Mouse (Mus musculus): Measurements from ENCODE around the gene Zbtb7b. TPM values are rescaled to one million over a fixed set of nuclear protein-coding genes. Genes with fewer than 3 reads are reported as not detected.

Zbtb7b gene
- total and polyA plus RNA-seq, 3 experiments = 11.9 to 34.2 (median 27.6) TPM

- in situ Hi-C loops (cut with MboI; ENCODE audit: low pct_ligation_motif_present, low pct_unique_long_range_greater_than_20kb, low sequenced_read_pairs) (no loop called here), dilution Hi-C loops (cut with MboI; ENCODE audit: extremely low pct_ligation_motif_present, extremely low pct_unique_long_range_greater_than_20kb, low sequenced_read_pairs) (no loop called here)
- H3K27ac ChIP-seq (ENCODE audit: insufficient read depth, low read depth) = peak overlapping the region; percentile 99
- peaks cover 6 to 49% of the 10 kb centered on the region in 2 experiments for H3K4me1 ChIP-seq (ENCODE audit: control insufficient read depth in 1 of 2, insufficient read depth in 2 of 2)
- TF ChIP-seq PAX5 (IDR thresholded peaks at IDR 0.05; ENCODE audit: low read length) = no peak
- TF ChIP-seq JUND (conservative IDR thresholded peaks at IDR 0.05; ENCODE audit: low read depth, low read length) = no peak
- peak; percentile 27; the same call in 1 of the 2 replicates for TF ChIP-seq ZMIZ1 (IDR thresholded peaks at IDR 0.05; ENCODE audit: low read depth, low read length)
- TF ChIP-seq MAFK (IDR thresholded peaks at IDR 0.05; ENCODE audit: insufficient replicate concordance, low read length) = no peak
- TF ChIP-seq NRF1 (IDR thresholded peaks at IDR 0.05; ENCODE audit: low read depth, low read length) = no peak
- TF ChIP-seq MAX (IDR thresholded peaks at IDR 0.05; ENCODE audit: low read length) = no peak
- no peak for TF ChIP-seq IRF4 (IDR thresholded peaks at IDR 0.05; ENCODE audit: low read depth, low read length)
- no peak for TF ChIP-seq POLR2A (IDR thresholded peaks at IDR 0.05; ENCODE audit: low read depth, low read length)
- TF ChIP-seq TCF12 (IDR thresholded peaks at IDR 0.05; ENCODE audit: low read depth, low read length) = 0 out of 2 replicates have a peak, but pooled peaks have one; percentile 4
- no peak for TF ChIP-seq ETS1 (conservative IDR thresholded peaks at IDR 0.05; ENCODE audit: low read depth, low read length)
- TF ChIP-seq CTCF (conservative IDR thresholded peaks at IDR 0.05 in 1 of 2, IDR thresholded peaks at IDR 0.05 in 1 of 2; ENCODE audit: low read depth in 2 of 2, low read length in 2 of 2) = no peak
- 0 out of 2 replicates have a peak, but pooled peaks have one; percentile 23 for TF ChIP-seq NELFE (IDR thresholded peaks at IDR 0.05; ENCODE audit: low read depth, low read length)
- H3K79me2 ChIP-seq (replicated peaks; ENCODE audit: control insufficient read depth, extremely low read depth, insufficient read depth, poor library complexity, severe bottlenecking) = peaks cover 13% of the 10 kb centered on the region; the same call in 1 of the 2 replicates
- no peaks in the 10 kb centered on the region for H3K9me3 ChIP-seq (replicated peaks; ENCODE audit: low read length)
- peaks cover 0 to 6% of the 10 kb centered on the region in 2 experiments for H3K36me3 ChIP-seq (replicated peaks in 1 of 2; ENCODE audit: control insufficient read depth in 1 of 2, insufficient read depth in 1 of 2, low read length in 1 of 2)
- peak overlapping the region; percentile 62 to 86 (median 85) for H3K4me3 ChIP-seq (replicated peaks in 1 of 3; ENCODE audit: low read depth in 2 of 3, low read length in 2 of 3, poor library complexity in 1 of 3)
- H3K4me2 ChIP-seq (ENCODE audit: insufficient read depth, low read depth, poor library complexity, severe bottlenecking) = peak overlapping the region; percentile 38
- DNase-seq (ENCODE audit: extremely low read depth) = no peak
- no peaks in the 10 kb centered on the region for H3K27me3 ChIP-seq (replicated peaks)
- peak overlapping the region; percentile 97 for H3K9ac ChIP-seq (ENCODE audit: insufficient read depth, low read depth)
Observed at GRCm38 (mm10) chr3:89392871-89393311, 1.7 kb downstream of the Zbtb7b start.

- Histone ChIP-seq H3K9me3 (replicated peaks; ENCODE audit: low read length) (no peaks in the 10 kb centered on the region), H3K4me3 (replicated peaks in 1 of 3; ENCODE audit: low read depth in 2 of 3, low read length in 2 of 3, poor library complexity in 1 of 3) (peak overlapping the region; percentile 60 to 86 (median 85)), H3K27me3 (replicated peaks) (no peaks in the 10 kb centered on the region), H3K27ac (ENCODE audit: insufficient read depth, low read depth) (peak overlapping the region; percentile 99), H3K4me2 (ENCODE audit: insufficient read depth, low read depth, poor library complexity, severe bottlenecking) (peak overlapping the region; percentile 54), H3K36me3 (replicated peaks in 1 of 2; ENCODE audit: control insufficient read depth in 1 of 2, insufficient read depth in 1 of 2, low read length in 1 of 2) (peaks cover 0 to 4% of the 10 kb centered on the region in 2 experiments), H3K9ac (ENCODE audit: insufficient read depth, low read depth) (peak overlapping the region; percentile 97), H3K4me1 (ENCODE audit: control insufficient read depth in 1 of 2, insufficient read depth in 2 of 2) (peaks cover 6 to 50% of the 10 kb centered on the region in 2 experiments), H3K79me2 (replicated peaks; ENCODE audit: control insufficient read depth, extremely low read depth, insufficient read depth, poor library complexity, severe bottlenecking) (peaks cover 23% of the 10 kb centered on the region; the same call in 1 of the 2 replicates)
- dilution Hi-C loops (cut with MboI; ENCODE audit: extremely low pct_ligation_motif_present, extremely low pct_unique_long_range_greater_than_20kb, low sequenced_read_pairs) (no loop called here), in situ Hi-C loops (cut with MboI; ENCODE audit: low pct_ligation_motif_present, low pct_unique_long_range_greater_than_20kb, low sequenced_read_pairs) (no loop called here)
- DNase-seq (ENCODE audit: extremely low read depth) = peak; percentile 77
- TF ChIP-seq NRF1 (IDR thresholded peaks at IDR 0.05; ENCODE audit: low read depth, low read length) (peak; percentile 62), JUN (IDR thresholded peaks at IDR 0.05; ENCODE audit: insufficient read depth, low read depth, low read length) (0 out of 2 replicates have a peak, but pooled peaks have one; percentile 41), HCFC1 (IDR thresholded peaks at IDR 0.05; ENCODE audit: low read depth, low read length) (peak; percentile 64), MAX (IDR thresholded peaks at IDR 0.05; ENCODE audit: low read length) (peak; percentile 26; the same call in 1 of the 2 replicates), UBTF (IDR thresholded peaks at IDR 0.05; ENCODE audit: low read depth, low read length) (no peak), ELF1 (IDR thresholded peaks at IDR 0.05; ENCODE audit: low read depth, low read length) (peak; percentile 85), CHD2 (IDR thresholded peaks at IDR 0.05; ENCODE audit: low read length) (peak; percentile 67), NELFE (IDR thresholded peaks at IDR 0.05; ENCODE audit: low read depth, low read length) (0 out of 2 replicates have a peak, but pooled peaks have one; percentile 10), MEF2A (IDR thresholded peaks at IDR 0.05; ENCODE audit: borderline replicate concordance, low read depth, low read length) (0 out of 2 replicates have a peak, but pooled peaks have one; percentile 32), CHD1 (IDR thresholded peaks at IDR 0.05; ENCODE audit: low read depth, low read length) (no peak), KAT2A (IDR thresholded peaks at IDR 0.05; ENCODE audit: insufficient replicate concordance, low read length) (peak; percentile 56; the same call in 1 of the 2 replicates), EP300 (IDR thresholded peaks at IDR 0.05; ENCODE audit: low read length) (peak; percentile 80), IRF4 (IDR thresholded peaks at IDR 0.05; ENCODE audit: low read depth, low read length) (peak; percentile 86), MXI1 (IDR thresholded peaks at IDR 0.05; ENCODE audit: low read depth, low read length) (peak; percentile 82; the same call in 1 of the 2 replicates), POLR2AphosphoS2 (IDR thresholded peaks at IDR 0.05; ENCODE audit: low read depth, low read length) (no peak), BHLHE40 (IDR thresholded peaks at IDR 0.05; ENCODE audit: low read depth, low read length) (peak; percentile 71), POLR2A (IDR thresholded peaks at IDR 0.05; ENCODE audit: low read depth, low read length) (peak; percentile 38; the same call in 1 of the 2 replicates), RAD21 (IDR thresholded peaks at IDR 0.05; ENCODE audit: low read depth, low read length) (no peak), E2F4 (IDR thresholded peaks at IDR 0.05; ENCODE audit: insufficient replicate concordance, low read depth, low read length) (no peak), MAZ (IDR thresholded peaks at IDR 0.05; ENCODE audit: low read depth, low read length) (peak; percentile 81; the same call in 1 of the 2 replicates), TBP (conservative IDR thresholded peaks at IDR 0.05; ENCODE audit: low read depth, low read length) (no peak), MYC (IDR thresholded peaks at IDR 0.05; ENCODE audit: low read depth, low read length) (peak; percentile 26; the same call in 1 of the 2 replicates)
Observed at GRCm38 (mm10) chr3:89391663-89392511, 2.7 kb downstream of the Zbtb7b start.
